Mouse (Mus musculus) midbrain, embryonic 12.5 days (tissue): ENCODE data around the gene Mchr1. TPM values are rescaled to one million over a fixed set of nuclear protein-coding genes. Genes with fewer than 3 reads are reported as not detected.

Experiments used
- ATAC-seq: fragments of 200-750 bp; cut with Nextera tagmentation; 2 replicates; pipeline ENCODE4 v1.8.0; 2017; ENCODE audit warnings: low read depth, moderate TSS enrichment, moderate library complexity; ENCODE audit not compliant: low FRiP score
- H3K27ac ChIP-seq: fragments of 300-500 bp; sonication (generic); replicated peaks from 2 replicates; pipeline ENCODE4 v1.5.1; 2016; ENCODE audit warnings: mild to moderate bottlenecking
- H3K27me3 ChIP-seq: fragments of 300-500 bp; sonication (generic); 2 replicates; pipeline ENCODE4 v1.6.1; 2016; ENCODE audit warnings: mild to moderate bottlenecking
- H3K36me3 ChIP-seq: fragments of 300-500 bp; sonication (generic); 2 replicates; pipeline ENCODE4 v1.6.1; 2016
- H3K4me1 ChIP-seq: fragments of 300-500 bp; sonication (generic); 2 replicates; pipeline ENCODE4 v1.6.1; 2016
- H3K4me2 ChIP-seq: fragments of 300-500 bp; sonication (generic); replicated peaks from 2 replicates; pipeline ENCODE4 v1.6.1; 2016; ENCODE audit warnings: mild to moderate bottlenecking, moderate library complexity
- H3K4me3 ChIP-seq: fragments of 300-500 bp; sonication (generic); 2 replicates; pipeline ENCODE4 v1.5.1; 2016; ENCODE audit warnings: mild to moderate bottlenecking
- H3K9ac ChIP-seq: fragments of 300-500 bp; sonication (generic); replicated peaks from 2 replicates; pipeline ENCODE4 v1.6.1; 2016; ENCODE audit warnings: mild to moderate bottlenecking, moderate library complexity
- H3K9me3 ChIP-seq: fragments of 300-500 bp; sonication (generic); 2 replicates; pipeline ENCODE4 v1.6.1; 2016; ENCODE audit warnings: mild to moderate bottlenecking
- WGBS: fragments of 180-500 bp; shearing (Covaris S2); methylation state at CpG from one replicate; pipeline ENCODE4 v1.1.7; 2016; 5-methylcytosine and 5-hydroxymethylcytosine counted together
- polyA plus RNA-seq: library from polyadenylated mRNA; unstranded; fragments of >200 nt; fragmentation: Nextera tagmentation; extraction: Ambion mirVana; gene quantifications from 2 replicates; pipeline ENCODE4 v1.2.1, GENCODE M21; 2016

Mchr1 gene
- polyA plus RNA-seq = 0.81 and 0.98 TPM in 2 replicates

- Histone ChIP-seq H3K9ac (peak within 1 kb of the TSS; percentile 58), H3K36me3 (no peaks in the 10 kb centered on the region), H3K27me3 (peaks cover 27% of the 10 kb centered on the region), H3K4me2 (peak within 1 kb of the TSS; percentile 79), H3K27ac (0 out of 2 replicates have a peak within 1 kb of the TSS, but pooled peaks have one; percentile 16), H3K4me3 (peak within 1 kb of the TSS; percentile 45), H3K9me3 (no peaks in the 10 kb centered on the region), H3K4me1 (peaks cover 19% of the 10 kb centered on the region)
- peak; percentile 94 for ATAC-seq
- under 1% methylated on average over 25 of the region's 25 CpGs for WGBS
Measured at GRCm38 (mm10) chr15:81235086-81235920, at the start of gene Mchr1. Mchr1 (plus strand) TSS chr15:81235499.

DNA sequence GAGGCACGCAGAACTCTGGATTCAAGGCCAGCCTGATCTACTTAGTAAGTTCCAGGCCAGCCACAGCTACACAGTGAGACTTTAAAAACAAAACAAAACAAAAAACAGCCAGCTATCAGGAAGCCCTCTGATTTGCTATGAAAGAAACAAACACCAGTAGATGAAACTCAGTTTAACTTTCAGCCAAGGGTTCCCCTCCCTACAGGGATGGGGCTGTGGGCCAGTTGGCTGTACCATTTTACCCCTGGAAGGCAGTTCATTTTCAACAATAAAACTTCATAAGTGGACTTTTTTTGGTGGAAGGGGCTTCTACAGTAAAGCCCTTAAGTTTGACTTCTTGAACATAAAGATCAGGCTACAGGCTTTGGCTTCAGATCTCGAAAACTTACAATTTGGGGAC, 46.2 kb upstream of the Mchr1 start:
- Histone ChIP-seq H3K9me3 (no peaks in the 10 kb centered on the region), H3K4me3 (peak overlapping the region; percentile 70; the same call in 1 of the 2 replicates), H3K4me2 (peak overlapping the region; percentile 93), H3K27me3 (no peaks in the 10 kb centered on the region), H3K27ac (no peak overlapping the region), H3K9ac (peak overlapping the region; percentile 87; the same call in 1 of the 2 replicates), H3K36me3 (peaks cover 11% of the 10 kb centered on the region; the same call in 1 of the 2 replicates), H3K4me1 (peaks cover 16% of the 10 kb centered on the region)
- 95% methylated on average over 2 of the region's 2 CpGs for WGBS
- no peak for ATAC-seq

GRCm38 (mm10) chr15:81190011-81190629, 45.2 kb upstream of the Mchr1 start:
- WGBS = 1% methylated on average over 38 of the region's 46 CpGs
- Histone ChIP-seq H3K9ac (peak overlapping the region; percentile 87), H3K36me3 (peaks cover 11% of the 10 kb centered on the region; the same call in 1 of the 2 replicates), H3K9me3 (no peaks in the 10 kb centered on the region), H3K4me2 (peak overlapping the region; percentile 93), H3K27ac (peak overlapping the region; percentile 79), H3K27me3 (no peaks in the 10 kb centered on the region), H3K4me3 (peak overlapping the region; percentile 70), H3K4me1 (peaks cover 16% of the 10 kb centered on the region)
- ATAC-seq = peak; percentile 75

DNA sequence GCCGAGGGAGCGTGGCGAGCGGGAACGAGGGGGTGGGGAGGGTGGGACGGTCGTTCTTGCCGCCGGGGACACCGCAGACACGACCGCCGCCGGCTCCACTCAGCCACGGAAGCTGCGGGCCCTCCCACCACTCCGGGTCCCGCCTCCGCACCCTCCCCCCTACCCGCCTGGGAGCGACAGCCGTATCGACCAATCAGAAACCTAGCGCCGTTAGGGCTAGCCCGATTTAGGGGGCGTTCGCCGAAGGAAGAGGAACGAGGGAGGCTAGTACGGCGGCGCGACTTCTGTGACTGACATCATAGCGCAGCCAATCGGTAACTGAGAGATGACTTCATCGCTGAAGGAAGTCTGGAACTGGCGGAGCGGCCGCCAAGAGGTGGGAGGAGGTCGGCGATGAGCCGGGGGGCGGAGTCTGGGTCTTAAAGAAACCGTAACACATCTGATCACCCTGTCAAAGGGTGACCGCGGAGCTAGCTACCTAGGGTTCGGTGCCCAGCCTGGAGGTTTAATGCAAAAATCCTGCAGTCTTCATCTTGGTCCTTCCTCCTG, 44.6 kb upstream of the Mchr1 start, which contains the start of gene Mrtfa:
TSS of gene Mrtfa (minus strand) at position 128 of the 549 bp plus-strand sequence.
- peak; percentile 99 for ATAC-seq
- Histone ChIP-seq H3K27me3 (no peaks in the 10 kb centered on the region), H3K36me3 (peaks cover 11% of the 10 kb centered on the region; the same call in 1 of the 2 replicates), H3K27ac (peak within 1 kb of the TSS; percentile 79), H3K9ac (peak within 1 kb of the TSS; percentile 87), H3K4me1 (peaks cover 16% of the 10 kb centered on the region), H3K4me2 (peak within 1 kb of the TSS; percentile 93), H3K9me3 (no peaks in the 10 kb centered on the region), H3K4me3 (peak within 1 kb of the TSS; percentile 70)
- under 1% methylated on average over 43 of the region's 48 CpGs for WGBS

DNA sequence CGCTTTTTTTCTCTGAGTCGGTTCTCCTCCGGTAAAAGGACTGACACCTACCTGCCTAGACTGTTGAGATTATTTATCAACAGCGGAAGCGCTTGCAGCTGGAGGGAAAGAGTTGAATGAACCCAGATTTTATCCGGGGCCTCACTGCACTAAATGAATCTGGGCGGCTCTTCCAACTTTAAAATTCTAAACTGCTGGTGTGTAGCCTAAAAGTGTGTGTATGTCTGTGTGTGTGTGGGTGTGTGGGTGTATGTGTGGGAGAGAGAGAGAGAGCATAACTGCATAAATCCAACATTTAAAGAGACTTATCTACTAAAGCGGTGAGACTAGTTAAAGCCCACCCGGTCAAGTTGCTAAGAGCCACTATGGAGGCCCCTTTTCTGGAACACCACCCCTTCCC, 44.0 kb upstream of the Mchr1 start:
- Histone ChIP-seq H3K9ac (peak overlapping the region; percentile 55), H3K27ac (0 out of 2 replicates have a peak overlapping the region, but pooled peaks have one; percentile 21), H3K4me3 (peak overlapping the region; percentile 70), H3K4me1 (peaks cover 16% of the 10 kb centered on the region), H3K4me2 (peak overlapping the region; percentile 53), H3K36me3 (peaks cover 10% of the 10 kb centered on the region; the same call in 1 of the 2 replicates), H3K27me3 (no peaks in the 10 kb centered on the region), H3K9me3 (no peaks in the 10 kb centered on the region)
- ATAC-seq = no peak
- 28% methylated on average over 9 of the region's 9 CpGs for WGBS

DNA sequence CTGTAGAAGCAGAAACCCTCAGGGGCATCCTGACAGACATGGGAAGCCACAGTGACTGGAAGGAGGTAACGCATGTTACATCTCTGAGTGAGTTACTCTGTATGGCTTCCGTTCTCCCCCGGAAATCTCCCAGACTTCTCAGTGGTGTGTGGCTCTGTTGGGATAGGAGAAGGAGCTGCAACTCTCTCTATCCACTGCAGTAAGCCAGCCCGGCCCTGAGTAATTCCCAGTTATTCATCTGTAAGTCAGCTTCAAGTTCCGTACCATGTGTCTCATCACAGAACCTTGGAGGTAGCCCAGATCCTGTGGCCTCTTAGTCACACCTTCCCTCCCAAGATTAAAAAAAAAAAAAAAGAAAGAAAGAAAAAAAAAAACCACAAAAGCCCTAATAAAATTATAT, 43.0 kb upstream of the Mchr1 start:
- no peak for ATAC-seq
- peaks cover 16% of the 10 kb centered on the region for H3K4me1 ChIP-seq
- H3K4me2 ChIP-seq = no peak overlapping the region
- H3K27ac ChIP-seq = no peak overlapping the region
- 85% methylated on average over 5 of the region's 5 CpGs for WGBS
- H3K9ac ChIP-seq = no peak overlapping the region
- no peaks in the 10 kb centered on the region for H3K36me3 ChIP-seq
- no peaks in the 10 kb centered on the region for H3K9me3 ChIP-seq
- H3K27me3 ChIP-seq = no peaks in the 10 kb centered on the region
- no peak overlapping the region for H3K4me3 ChIP-seq

GRCm38 (mm10) chr15:81192858-81193257, 42.4 kb upstream of the Mchr1 start:
- Histone ChIP-seq H3K9me3 (no peaks in the 10 kb centered on the region), H3K27me3 (no peaks in the 10 kb centered on the region), H3K4me3 (no peak overlapping the region), H3K27ac (no peak overlapping the region), H3K4me2 (no peak overlapping the region), H3K9ac (no peak overlapping the region), H3K4me1 (peaks cover 16% of the 10 kb centered on the region), H3K36me3 (no peaks in the 10 kb centered on the region)
- WGBS = 96% methylated on average over 8 of the region's 8 CpGs
- no peak for ATAC-seq

GRCm38 (mm10) chr15:81194791-81195190, 40.5 kb upstream of the Mchr1 start:
- H3K27ac ChIP-seq = no peak overlapping the region
- peaks cover 1% of the 10 kb centered on the region for H3K4me1 ChIP-seq
- ATAC-seq = no peak
- no peaks in the 10 kb centered on the region for H3K36me3 ChIP-seq
- no peak overlapping the region for H3K9ac ChIP-seq
- H3K4me2 ChIP-seq = no peak overlapping the region
- no peaks in the 10 kb centered on the region for H3K9me3 ChIP-seq
- H3K27me3 ChIP-seq = no peaks in the 10 kb centered on the region
- 90% methylated on average over 6 of the region's 6 CpGs for WGBS
- H3K4me3 ChIP-seq = no peak overlapping the region

DNA sequence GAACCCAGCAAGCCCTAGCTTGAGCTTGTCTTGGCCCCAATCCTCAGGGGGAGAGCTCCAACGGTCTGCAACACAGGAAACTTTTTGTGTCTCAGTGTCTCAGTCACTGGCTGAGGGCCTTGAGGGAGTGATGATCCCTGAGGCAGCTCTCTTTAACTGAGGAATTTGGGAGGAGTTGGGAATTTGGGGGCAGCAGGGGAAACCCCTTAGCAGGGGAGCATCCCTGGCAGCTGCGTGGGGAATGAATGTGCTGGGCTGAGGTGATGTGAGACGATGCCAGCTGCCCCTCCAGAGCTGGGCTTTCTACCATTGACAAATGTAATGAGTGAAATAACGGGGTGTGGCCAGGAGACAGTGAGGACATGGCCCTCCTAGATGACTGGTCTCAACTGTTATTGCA, 39.9 kb upstream of the Mchr1 start:
- Histone ChIP-seq H3K4me3 (no peak overlapping the region), H3K9me3 (no peaks in the 10 kb centered on the region), H3K9ac (no peak overlapping the region), H3K27me3 (no peaks in the 10 kb centered on the region), H3K36me3 (no peaks in the 10 kb centered on the region), H3K4me1 (no peaks in the 10 kb centered on the region), H3K4me2 (no peak overlapping the region), H3K27ac (no peak overlapping the region)
- ATAC-seq = no peak
- WGBS = 71% methylated on average over 4 of the region's 4 CpGs

DNA sequence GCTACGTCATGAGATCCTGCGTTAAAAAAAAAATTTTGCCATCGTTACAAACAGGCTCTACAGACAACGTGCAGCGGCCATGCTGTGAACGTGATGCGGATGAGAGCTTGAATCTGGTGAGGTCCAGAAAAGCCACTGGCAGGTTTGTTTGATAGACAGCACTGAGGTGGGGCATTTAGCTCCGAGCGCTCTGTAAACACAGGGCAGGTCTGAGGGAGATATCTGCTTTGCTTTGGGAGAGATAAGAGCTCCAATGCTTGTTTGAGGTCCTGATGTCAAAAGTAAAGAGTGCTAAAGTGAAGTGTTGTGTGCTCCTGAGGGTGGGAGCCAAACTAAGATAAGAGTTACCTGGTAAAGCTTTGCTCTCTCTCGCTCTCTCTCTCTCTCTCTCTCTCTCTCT, 38.1 kb upstream of the Mchr1 start:
- H3K27me3 ChIP-seq = no peaks in the 10 kb centered on the region
- H3K9me3 ChIP-seq = no peaks in the 10 kb centered on the region
- no peak for ATAC-seq
- no peak overlapping the region for H3K4me2 ChIP-seq
- no peak overlapping the region for H3K9ac ChIP-seq
- WGBS = 91% methylated on average over 10 of the region's 10 CpGs
- H3K27ac ChIP-seq = no peak overlapping the region
- no peak overlapping the region for H3K4me3 ChIP-seq
- no peaks in the 10 kb centered on the region for H3K4me1 ChIP-seq
- no peaks in the 10 kb centered on the region for H3K36me3 ChIP-seq

DNA sequence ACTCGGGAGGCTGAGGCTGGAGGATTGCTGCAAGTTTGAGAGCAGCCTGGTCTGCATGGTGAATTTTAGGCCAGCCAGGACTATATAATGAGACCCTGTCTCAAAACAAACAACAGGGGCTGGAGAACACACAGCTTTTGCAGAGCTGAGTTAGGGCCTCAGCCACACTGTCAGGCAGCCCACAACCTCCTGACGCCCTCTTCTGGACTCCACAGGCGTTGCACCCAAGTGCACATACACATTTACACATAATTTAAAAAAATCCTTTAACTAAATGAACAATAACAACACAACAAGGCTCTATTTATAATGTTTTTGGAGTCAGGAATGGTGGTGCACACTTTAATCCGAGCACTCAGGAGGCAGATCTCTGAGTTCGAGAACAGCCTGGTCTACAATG, 36.9 kb upstream of the Mchr1 start:
- Histone ChIP-seq H3K4me1 (no peaks in the 10 kb centered on the region), H3K27ac (no peak overlapping the region), H3K36me3 (no peaks in the 10 kb centered on the region), H3K27me3 (no peaks in the 10 kb centered on the region), H3K9me3 (no peaks in the 10 kb centered on the region), H3K4me2 (no peak overlapping the region), H3K9ac (no peak overlapping the region), H3K4me3 (no peak overlapping the region)
- ATAC-seq = no peak
- WGBS = 92% methylated on average over 5 of the region's 5 CpGs
